Mouse (Mus musculus) testis, adult 2 months (tissue): ENCODE results near the gene Nab1. TPM values are rescaled to one million over a fixed set of nuclear protein-coding genes. Genes with fewer than 3 reads are reported as not detected.
"Not testable (repeated sequence)": the region's sequence is repeated elsewhere in the genome, so short reads cannot be mapped to it uniquely, and the experiment has no call there.

Experiments used
- H3K27ac ChIP-seq: fragments of 200-500 bp; 2 replicates; pipeline ENCODE4 v1.5.1; 2012; ENCODE audit warnings: low read depth, low read length; ENCODE audit not compliant: control insufficient read depth, insufficient read depth
- H3K27me3 ChIP-seq: fragments of 200-500 bp; 2 replicates; pipeline ENCODE4 v1.6.1; 2012; ENCODE audit warnings: mild to moderate bottlenecking, low read length, moderate library complexity; ENCODE audit not compliant: control insufficient read depth, insufficient read depth
- H3K36me3 ChIP-seq: fragments of 200-500 bp; 2 replicates; pipeline ENCODE4 v1.6.1; 2012; ENCODE audit warnings: mild to moderate bottlenecking, low read length; ENCODE audit not compliant: control insufficient read depth, insufficient read depth
- H3K4me1 ChIP-seq: fragments of 200-500 bp; 2 replicates; pipeline ENCODE4 v1.6.1; 2012; ENCODE audit warnings: low read length; ENCODE audit not compliant: control insufficient read depth, insufficient read depth
- H3K4me3 ChIP-seq: fragments of 200-500 bp; 2 replicates; pipeline ENCODE4 v1.5.1; 2012; ENCODE audit warnings: low read depth, mild to moderate bottlenecking, low read length, moderate library complexity, mixed read lengths; ENCODE audit not compliant: control insufficient read depth
- CTCF ChIP-seq: fragments of 200-500 bp; IDR thresholded peaks from 2 replicates; pipeline ENCODE4 v1.5.1; 2012; ENCODE audit warnings: low read depth, mild to moderate bottlenecking, inconsistent platforms, low read length, moderate library complexity; ENCODE audit not compliant: control insufficient read depth, insufficient read depth, insufficient replicate concordance
- POLR2A ChIP-seq: fragments of 200-500 bp; IDR thresholded peaks from 2 replicates; pipeline ENCODE4 v1.6.1; 2012; ENCODE audit warnings: low read depth, mild to moderate bottlenecking, inconsistent platforms, low read length, moderate library complexity; ENCODE audit not compliant: control insufficient read depth
- polyA plus RNA-seq: library from polyadenylated mRNA; depleted of rRNA; stranded (reverse); fragments of >200 nt; gene quantifications from 2 replicates; pipeline ENCODE4 v1.2.3, GENCODE M21; 2012; rRNA removed

Gene Nab1
- polyA plus RNA-seq: 2.8 and 3.0 TPM in 2 replicates

DNA sequence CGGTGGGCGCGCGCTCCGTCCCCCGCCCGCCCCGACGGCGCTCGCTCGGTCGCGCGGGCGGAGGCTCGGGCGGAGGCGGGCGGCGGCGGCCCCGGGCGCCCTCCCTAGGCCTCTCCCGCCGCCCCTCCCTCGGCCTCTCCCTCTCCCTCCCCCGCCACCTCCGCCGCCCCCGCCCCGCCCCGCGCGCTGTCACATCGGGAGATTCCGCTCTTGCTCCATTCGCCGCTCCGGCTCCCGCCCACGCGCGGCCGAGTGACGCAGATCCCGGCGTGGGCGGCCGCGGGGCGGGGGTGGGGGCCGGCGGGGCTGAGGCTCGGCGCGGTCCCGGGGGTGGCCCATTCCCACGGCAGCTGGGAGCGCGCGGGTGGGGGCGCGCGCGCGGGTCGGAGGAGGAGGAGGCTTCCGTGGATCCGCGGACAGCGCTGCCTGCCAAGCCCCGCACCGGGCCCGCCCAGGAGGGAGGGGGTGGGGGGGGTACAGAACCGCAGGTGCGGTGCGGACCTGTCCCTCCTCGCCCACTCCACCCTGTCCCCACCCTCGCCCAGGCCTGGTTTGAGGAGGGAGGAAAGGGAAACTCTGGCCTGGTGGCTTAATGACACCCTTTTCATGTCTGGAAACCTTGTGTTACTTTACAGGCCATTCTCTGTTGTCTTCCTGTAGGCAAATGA lies at the start of gene Nab1:
Gene Nab1, minus strand, starts transcription at position 366 of the 668 bp plus-strand sequence.
- no peaks in the 10 kb centered on the region for H3K27me3 ChIP-seq
- TF ChIP-seq POLR2A (no peak; the same call in 1 of the 2 replicates), CTCF (no peak)
- peak within 1 kb of the TSS; percentile 80 for H3K4me3 ChIP-seq
- no peaks in the 10 kb centered on the region for H3K36me3 ChIP-seq
- peaks cover 3% of the 10 kb centered on the region for H3K4me1 ChIP-seq
- H3K27ac ChIP-seq: peak within 1 kb of the TSS; percentile 69

DNA sequence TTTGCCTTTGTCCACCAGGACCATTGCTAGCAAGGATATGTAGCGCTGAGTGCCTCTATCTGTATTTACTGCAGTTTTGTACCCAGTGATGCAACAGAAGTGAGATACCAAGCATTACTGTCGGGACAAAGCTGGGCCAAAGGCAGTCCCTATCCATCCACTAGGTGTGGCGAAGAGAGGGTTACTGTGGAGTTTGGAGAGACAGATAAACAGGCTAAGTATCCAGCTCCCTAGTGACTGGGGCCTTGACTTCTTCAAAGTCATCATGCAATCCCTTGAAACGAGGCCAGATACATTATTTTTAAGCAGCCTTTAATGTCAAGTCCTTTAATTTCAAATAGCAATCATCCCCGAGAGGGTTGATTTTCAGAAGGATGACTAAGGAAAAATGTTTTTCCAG lies 47.0 kb upstream of the Nab1 start:
- TF ChIP-seq POLR2A (no peak), CTCF (no peak)
- no peaks in the 10 kb centered on the region for H3K27me3 ChIP-seq
- H3K4me3 ChIP-seq: no peak overlapping the region
- H3K4me1 ChIP-seq: no peaks in the 10 kb centered on the region
- H3K36me3 ChIP-seq: no peaks in the 10 kb centered on the region
- H3K27ac ChIP-seq: no peak overlapping the region

GRCm38 (mm10) chr1:52546796-52547195 lies 46.3 kb upstream of the Nab1 start:
- TF ChIP-seq CTCF (no peak), POLR2A (no peak)
- no peak overlapping the region for H3K27ac ChIP-seq
- H3K27me3 ChIP-seq: no peaks in the 10 kb centered on the region
- no peak overlapping the region for H3K4me3 ChIP-seq
- H3K36me3 ChIP-seq: no peaks in the 10 kb centered on the region
- H3K4me1 ChIP-seq: no peaks in the 10 kb centered on the region

DNA sequence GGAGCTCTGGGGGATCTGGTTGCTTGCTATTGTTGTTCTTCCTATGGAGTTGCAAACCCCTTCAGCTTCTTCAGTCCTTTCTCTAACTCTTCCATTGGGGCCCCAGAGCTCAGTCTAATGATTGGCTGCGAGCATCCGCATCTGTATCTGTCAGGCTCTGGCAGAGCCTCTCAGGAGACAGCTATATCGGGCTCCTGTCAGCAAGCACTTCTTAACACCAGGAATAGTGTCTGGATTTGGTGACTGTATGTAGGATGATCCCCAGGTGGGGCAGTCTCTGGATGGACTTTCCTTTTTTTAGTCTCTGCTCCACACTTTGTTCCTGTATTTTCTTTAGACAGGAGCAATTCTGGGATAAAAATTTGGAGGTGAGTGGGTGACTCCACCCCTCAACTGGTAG lies 39.6 kb upstream of the Nab1 start:
- not testable (repeated sequence) for H3K4me3 ChIP-seq, H3K36me3 ChIP-seq, H3K27ac ChIP-seq, H3K4me1 ChIP-seq, H3K27me3 ChIP-seq

GRCm38 (mm10) chr1:52529933-52530332 lies 29.5 kb upstream of the Nab1 start:
- no peaks in the 10 kb centered on the region for H3K4me1 ChIP-seq

GRCm38 (mm10) chr1:52527656-52528055 lies 27.2 kb upstream of the Nab1 start:
- Histone ChIP-seq H3K4me3 (no peak overlapping the region), H3K27ac (no peak overlapping the region), H3K4me1 (no peaks in the 10 kb centered on the region), H3K36me3 (no peaks in the 10 kb centered on the region), H3K27me3 (no peaks in the 10 kb centered on the region)
- TF ChIP-seq POLR2A (no peak), CTCF (no peak)

More at GRCm38 (mm10) chr1:52529933-52530332, 29.5 kb upstream of the Nab1 start:
- no peaks in the 10 kb centered on the region for H3K36me3 ChIP-seq
- TF ChIP-seq CTCF (no peak), POLR2A (no peak)
- H3K4me3 ChIP-seq: no peak overlapping the region
- H3K27ac ChIP-seq: no peak overlapping the region
- no peaks in the 10 kb centered on the region for H3K27me3 ChIP-seq

DNA sequence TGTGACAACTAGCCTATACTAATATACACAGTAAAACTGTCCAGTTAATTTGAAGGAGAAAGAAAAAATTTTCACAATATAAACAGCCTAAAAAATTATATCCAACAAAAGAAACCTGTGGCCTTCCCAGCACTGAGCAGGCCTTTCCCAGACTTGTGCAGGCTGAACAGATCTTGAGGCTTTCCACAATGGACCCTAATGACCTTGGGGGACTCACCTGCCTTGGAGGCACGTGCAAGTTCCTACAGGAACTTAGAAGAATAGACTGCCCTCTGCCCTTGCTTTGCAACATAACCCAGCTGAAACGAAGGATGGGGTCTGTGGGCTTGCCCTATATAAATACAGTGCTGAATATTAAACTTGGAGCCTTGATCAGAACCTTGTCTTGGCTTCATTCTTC lies 26.8 kb upstream of the Nab1 start:
- Histone ChIP-seq H3K27me3 (no peaks in the 10 kb centered on the region), H3K4me1 (no peaks in the 10 kb centered on the region), H3K27ac (no peak overlapping the region), H3K36me3 (no peaks in the 10 kb centered on the region), H3K4me3 (no peak overlapping the region)
- TF ChIP-seq POLR2A (no peak), CTCF (no peak)

DNA sequence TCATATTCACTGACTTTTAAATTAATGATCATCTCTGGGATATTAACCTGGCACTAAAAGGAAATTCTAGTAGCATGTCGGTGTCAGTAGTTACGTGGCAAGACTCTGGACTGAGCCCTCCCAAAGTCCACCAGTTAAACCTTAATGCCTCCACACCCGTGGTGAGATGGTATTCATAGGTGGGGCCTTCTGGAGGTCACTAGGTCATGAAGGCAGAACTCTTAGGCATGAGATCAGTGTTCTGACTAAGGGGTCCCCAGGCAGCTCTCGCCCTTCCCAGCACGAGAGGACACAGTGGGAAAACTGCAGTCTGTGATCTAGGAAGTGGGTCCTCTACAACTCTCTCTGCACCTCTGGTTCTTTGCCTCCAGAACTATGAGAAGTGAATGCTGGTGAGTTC lies 24.2 kb upstream of the Nab1 start:
- H3K4me3 ChIP-seq: no peak overlapping the region
- H3K36me3 ChIP-seq: no peaks in the 10 kb centered on the region
- H3K27me3 ChIP-seq: no peaks in the 10 kb centered on the region
- no peaks in the 10 kb centered on the region for H3K4me1 ChIP-seq
- no peak for TF ChIP-seq CTCF
- TF ChIP-seq POLR2A: no peak
- H3K27ac ChIP-seq: no peak overlapping the region
